Mouse (Mus musculus) neural tube, embryonic 11.5 days (tissue): ENCODE measurements around the gene Ndufs2. TPM values are rescaled to one million over a fixed set of nuclear protein-coding genes. Genes with fewer than 3 reads are reported as not detected.
"Not testable (repeated sequence)": the region's sequence is repeated elsewhere in the genome, so short reads cannot be mapped to it uniquely, and the experiment has no call there.

ENCODE experiments used
- ATAC-seq: fragments of 200-750 bp; cut with Nextera tagmentation; 2 replicates; pipeline ENCODE4 v1.8.0; 2017; ENCODE audit warnings: moderate number of reproducible peaks, mild to moderate bottlenecking, moderate TSS enrichment, moderate library complexity; ENCODE audit not compliant: insufficient read depth, low FRiP score, low TSS enrichment
- DNase-seq: peaks from one replicate; pipeline ENCODE4 v3.0.0-alpha.2; 2015; ENCODE audit warnings: low spot score
- H3K27ac ChIP-seq: fragments of 300-500 bp; sonication (generic); 2 replicates; pipeline ENCODE4 v1.5.1; 2014; ENCODE audit warnings: low read depth, mild to moderate bottlenecking, low read length
- H3K27me3 ChIP-seq: fragments of 300-500 bp; sonication (generic); 2 replicates; pipeline ENCODE4 v1.6.1; 2014; ENCODE audit warnings: mild to moderate bottlenecking, low read length, mixed read lengths; ENCODE audit not compliant: control insufficient read depth, insufficient read depth
- H3K36me3 ChIP-seq: fragments of 300-500 bp; sonication (generic); 2 replicates; pipeline ENCODE4 v1.6.1; 2014; ENCODE audit warnings: mild to moderate bottlenecking, low read length, moderate library complexity, mixed read lengths; ENCODE audit not compliant: control insufficient read depth, insufficient read depth
- H3K4me1 ChIP-seq: fragments of 300-500 bp; sonication (generic); 2 replicates; pipeline ENCODE4 v1.6.1; 2014; ENCODE audit warnings: low read length, mixed read lengths; ENCODE audit not compliant: control insufficient read depth, insufficient read depth
- H3K4me2 ChIP-seq: fragments of 300-500 bp; sonication (generic); 2 replicates; pipeline ENCODE4 v1.6.1; 2014; ENCODE audit warnings: low read depth, mild to moderate bottlenecking, moderate library complexity
- H3K4me3 ChIP-seq: fragments of 300-500 bp; sonication (generic); 2 replicates; pipeline ENCODE4 v1.5.1; 2014; ENCODE audit warnings: low read depth, low read length
- H3K9ac ChIP-seq: fragments of 300-500 bp; sonication (generic); 2 replicates; pipeline ENCODE4 v1.6.1; 2014; ENCODE audit warnings: mild to moderate bottlenecking, low read length
- H3K9me3 ChIP-seq: fragments of 300-500 bp; sonication (generic); 2 replicates; pipeline ENCODE4 v1.6.1; 2016; ENCODE audit warnings: low read length; ENCODE audit not compliant: control insufficient read depth
- WGBS: fragments of 180-500 bp; shearing (Covaris S2); extraction: QIAGEN DNeasy Blood & Tissue Kit; methylation state at CpG from one replicate; pipeline ENCODE4 v1.1.7; 2014; 5-methylcytosine and 5-hydroxymethylcytosine counted together
- polyA plus RNA-seq: library from polyadenylated mRNA; unstranded; fragments of >200 nt; fragmentation: Nextera tagmentation; extraction: Ambion mirVana; gene quantifications from 2 replicates; pipeline ENCODE4 v1.2.1, GENCODE M21; 2014

Gene Ndufs2
- polyA plus RNA-seq, 1 experiment from 2014 or later: 286 TPM

- Histone ChIP-seq H3K9ac (no peak overlapping the region), H3K36me3 (no peaks in the 10 kb centered on the region)
- WGBS: 93% methylated on average over 8 of the region's 8 CpGs
Observed at GRCm38 (mm10) chr1:171245353-171245752, 5.8 kb downstream of the Ndufs2 start.

GRCm38 (mm10) chr1:171241952-171242351, 9.2 kb downstream of the Ndufs2 start:
- H3K27ac ChIP-seq, H3K9ac ChIP-seq, H3K36me3 ChIP-seq, H3K4me1 ChIP-seq, H3K27me3 ChIP-seq, ATAC-seq, DNase-seq, H3K9me3 ChIP-seq, H3K4me3 ChIP-seq, H3K4me2 ChIP-seq: not testable (repeated sequence)
- WGBS: 87% methylated on average over 12 of the region's 12 CpGs

More at GRCm38 (mm10) chr1:171245353-171245752, 5.8 kb downstream of the Ndufs2 start:
- DNase-seq: no peak
- peaks cover 17% of the 10 kb centered on the region for H3K4me1 ChIP-seq
- no peak overlapping the region for H3K4me2 ChIP-seq
- H3K27ac ChIP-seq: no peak overlapping the region
- no peak overlapping the region; the same call in 1 of the 2 replicates for H3K4me3 ChIP-seq
- no peaks in the 10 kb centered on the region for H3K27me3 ChIP-seq
- H3K9me3 ChIP-seq: no peaks in the 10 kb centered on the region
- no peak for ATAC-seq

- H3K4me3 ChIP-seq: no peak overlapping the region
- peaks cover under 1% of the 10 kb centered on the region; the same call in 1 of the 2 replicates for H3K4me1 ChIP-seq
- no peak overlapping the region for H3K27ac ChIP-seq
- H3K36me3 ChIP-seq: peaks cover 9% of the 10 kb centered on the region
- no peak overlapping the region for H3K4me2 ChIP-seq
- H3K9me3 ChIP-seq: no peaks in the 10 kb centered on the region
- H3K9ac ChIP-seq: no peak overlapping the region
- H3K27me3 ChIP-seq: no peaks in the 10 kb centered on the region
- 92% methylated on average over 10 of the region's 10 CpGs for WGBS
- ATAC-seq: no peak
- DNase-seq: no peak
Observed at GRCm38 (mm10) chr1:171240911-171241310, 10.3 kb downstream of the Ndufs2 start.

GRCm38 (mm10) chr1:171239992-171240744, 11.0 kb downstream of the Ndufs2 start:
- H3K36me3 ChIP-seq: peaks cover 11% of the 10 kb centered on the region

GRCm38 (mm10) chr1:171238463-171238862, 12.7 kb downstream of the Ndufs2 start:
- peak; percentile 71 for DNase-seq
- Histone ChIP-seq H3K9ac (no peak overlapping the region), H3K4me3 (no peak overlapping the region), H3K36me3 (peaks cover 19% of the 10 kb centered on the region), H3K9me3 (no peaks in the 10 kb centered on the region), H3K4me2 (no peak overlapping the region), H3K27me3 (no peaks in the 10 kb centered on the region), H3K4me1 (no peaks in the 10 kb centered on the region), H3K27ac (no peak overlapping the region)
- 74% methylated on average over 14 of the region's 14 CpGs for WGBS
- no peak for ATAC-seq

More at GRCm38 (mm10) chr1:171239992-171240744, 11.0 kb downstream of the Ndufs2 start:
- H3K27me3 ChIP-seq: no peaks in the 10 kb centered on the region
- no peaks in the 10 kb centered on the region for H3K4me1 ChIP-seq
- 87% methylated on average over 15 of the region's 15 CpGs for WGBS
- H3K4me3 ChIP-seq: no peak overlapping the region
- H3K9me3 ChIP-seq: no peaks in the 10 kb centered on the region
- no peak overlapping the region for H3K27ac ChIP-seq
- no peak overlapping the region for H3K4me2 ChIP-seq
- no peak overlapping the region for H3K9ac ChIP-seq
- DNase-seq (no peak), ATAC-seq (no peak)

GRCm38 (mm10) chr1:171237438-171237837, 13.8 kb downstream of the Ndufs2 start:
- H3K27me3 ChIP-seq: no peaks in the 10 kb centered on the region
- peaks cover 19% of the 10 kb centered on the region for H3K36me3 ChIP-seq
- DNase-seq (no peak), ATAC-seq (no peak)
- no peak overlapping the region for H3K4me3 ChIP-seq
- no peaks in the 10 kb centered on the region for H3K9me3 ChIP-seq
- WGBS: 90% methylated on average over 6 of the region's 6 CpGs
- H3K4me2 ChIP-seq: no peak overlapping the region
- H3K9ac ChIP-seq: no peak overlapping the region
- H3K4me1 ChIP-seq: no peaks in the 10 kb centered on the region
- H3K27ac ChIP-seq: no peak overlapping the region

GRCm38 (mm10) chr1:171235791-171236190, 15.4 kb downstream of the Ndufs2 start:
- no peak overlapping the region for H3K9ac ChIP-seq
- H3K4me2 ChIP-seq: no peak overlapping the region
- H3K4me3 ChIP-seq: no peak overlapping the region
- no peak overlapping the region for H3K27ac ChIP-seq
- peaks cover 19% of the 10 kb centered on the region for H3K36me3 ChIP-seq
- H3K27me3 ChIP-seq: no peaks in the 10 kb centered on the region
- 87% methylated on average over 4 of the region's 4 CpGs for WGBS
- DNase-seq (no peak), ATAC-seq (no peak)
- no peaks in the 10 kb centered on the region for H3K4me1 ChIP-seq
- H3K9me3 ChIP-seq: no peaks in the 10 kb centered on the region

GRCm38 (mm10) chr1:171234538-171234937, 16.6 kb downstream of the Ndufs2 start:
- DNase-seq (no peak), ATAC-seq (no peak)
- Histone ChIP-seq H3K27me3 (no peaks in the 10 kb centered on the region), H3K27ac (no peak overlapping the region), H3K4me2 (no peak overlapping the region), H3K9ac (no peak overlapping the region), H3K4me3 (no peak overlapping the region), H3K9me3 (no peaks in the 10 kb centered on the region), H3K36me3 (peaks cover 19% of the 10 kb centered on the region), H3K4me1 (no peaks in the 10 kb centered on the region)
- WGBS: 91% methylated on average over 4 of the region's 4 CpGs

- 93% methylated on average over 14 of the region's 14 CpGs for WGBS
- no peaks in the 10 kb centered on the region for H3K4me1 ChIP-seq
- H3K9me3 ChIP-seq: no peaks in the 10 kb centered on the region
- DNase-seq (no peak), ATAC-seq (no peak)
- H3K4me2 ChIP-seq: no peak within 1 kb of the TSS
- no peaks in the 10 kb centered on the region for H3K27me3 ChIP-seq
- H3K27ac ChIP-seq: no peak within 1 kb of the TSS
- H3K9ac ChIP-seq: no peak within 1 kb of the TSS
- no peak within 1 kb of the TSS for H3K4me3 ChIP-seq
- peaks cover 19% of the 10 kb centered on the region for H3K36me3 ChIP-seq
Observed at GRCm38 (mm10) chr1:171234126-171234525, 17.1 kb downstream of the Ndufs2 start, which contains the start of gene Fcer1g. Gene Fcer1g, minus strand, starts transcription at chr1:171234365.
